Mouse (Mus musculus): ENCODE measurements around the gene Vapa. TPM values are rescaled to one million over a fixed set of nuclear protein-coding genes. Genes with fewer than 3 reads are reported as not detected.

The Vapa gene
- polyA plus RNA-seq (2021; fragmentation: Nextera tagmentation): 149 and 159 TPM in 2 replicates
- long read RNA-seq, experiment 1, transcript Vapa-201 (6 exons, 3,369 nt): major isoform, 597 of 681 reads
- long read RNA-seq, experiment 1, partial matches to known transcripts: 23 of 681 reads
- long read RNA-seq, experiment 1, other reads (novel, unspliced or antisense): 61 of 681 reads
- long read RNA-seq, experiment 2, transcript Vapa-201 (6 exons, 3,369 nt): major isoform, 1,724 of 1,770 reads
- long read RNA-seq, experiment 2, partial matches to known transcripts: 2 of 1,770 reads
- long read RNA-seq, experiment 2, other reads (novel, unspliced or antisense): 44 of 1,770 reads

DNA sequence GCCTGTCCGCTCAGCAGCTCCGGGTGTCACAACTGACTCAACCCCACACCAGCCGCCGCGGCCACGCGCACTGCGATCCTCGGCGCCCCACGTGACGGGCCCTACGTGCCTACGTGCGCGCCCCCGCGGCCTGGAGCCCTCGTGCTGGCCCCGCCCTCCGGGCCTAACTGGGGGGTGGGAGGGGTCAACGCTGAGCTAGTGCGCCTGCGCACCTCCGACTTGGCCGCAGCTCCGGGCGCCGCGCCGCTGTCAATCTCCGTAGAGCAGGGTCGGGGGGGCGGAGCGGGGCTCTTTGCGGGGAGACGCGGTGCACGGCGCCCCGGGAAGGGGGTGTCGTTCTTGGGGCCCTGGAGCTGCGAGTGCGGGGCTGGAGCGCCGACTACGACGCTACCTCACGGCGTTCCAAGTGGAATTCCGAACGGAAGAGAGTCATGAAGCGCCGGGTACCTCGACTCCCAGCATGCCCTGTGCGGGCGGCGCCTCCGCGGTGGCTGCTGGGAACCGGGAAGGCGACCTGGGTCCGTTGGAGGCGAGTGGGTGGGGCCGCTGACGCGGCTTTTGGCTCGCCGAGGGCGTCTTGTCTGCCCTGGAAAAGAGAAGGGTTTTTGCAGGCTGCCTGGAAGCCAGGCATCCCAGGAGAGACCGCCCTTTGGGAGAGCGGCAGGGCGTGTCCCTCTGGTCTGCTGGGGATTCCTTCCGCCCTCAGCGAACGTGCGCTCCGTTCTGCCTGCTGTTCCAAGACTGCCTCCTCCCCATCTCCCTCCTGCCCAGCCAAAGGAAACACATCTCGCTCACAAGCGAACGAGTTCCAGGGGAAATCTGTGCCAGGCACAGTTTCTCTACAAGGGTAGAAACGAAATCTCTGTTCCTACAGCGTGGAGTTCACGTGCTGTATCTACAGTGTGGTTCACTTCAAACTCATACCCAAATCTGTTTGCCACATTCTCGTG, at the start of gene Vapa:
Gene Vapa, minus strand, starts transcription at position 93 of the 950 bp plus-strand sequence.

DNA sequence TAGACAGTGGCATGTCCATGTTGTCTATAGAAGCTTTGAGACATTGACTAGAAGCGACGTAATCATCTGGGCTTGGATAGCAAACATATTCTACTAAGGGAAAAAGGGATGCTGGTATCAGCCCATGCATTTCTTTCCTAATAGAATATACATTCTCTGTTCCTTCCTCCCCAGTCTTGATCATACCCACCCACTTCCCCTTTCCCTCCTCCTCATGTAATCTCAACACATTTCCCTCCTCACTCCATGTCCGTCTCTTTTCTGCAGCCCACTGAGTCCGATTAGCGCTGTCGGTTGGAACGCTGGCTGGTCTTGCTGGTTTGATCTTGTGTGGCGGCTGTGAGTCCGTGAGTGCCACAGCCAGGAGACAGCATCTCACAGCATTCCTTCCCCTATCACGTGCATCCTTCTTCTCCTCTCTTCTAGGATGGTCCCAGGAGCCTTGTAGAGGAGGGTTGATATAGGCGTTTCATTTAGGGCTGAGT, 28.4 kb upstream of the Vapa start, which contains the start of gene Txndc2:
Gene Txndc2, minus strand, starts transcription at position 435 of the 485 bp plus-strand sequence.

DNA sequence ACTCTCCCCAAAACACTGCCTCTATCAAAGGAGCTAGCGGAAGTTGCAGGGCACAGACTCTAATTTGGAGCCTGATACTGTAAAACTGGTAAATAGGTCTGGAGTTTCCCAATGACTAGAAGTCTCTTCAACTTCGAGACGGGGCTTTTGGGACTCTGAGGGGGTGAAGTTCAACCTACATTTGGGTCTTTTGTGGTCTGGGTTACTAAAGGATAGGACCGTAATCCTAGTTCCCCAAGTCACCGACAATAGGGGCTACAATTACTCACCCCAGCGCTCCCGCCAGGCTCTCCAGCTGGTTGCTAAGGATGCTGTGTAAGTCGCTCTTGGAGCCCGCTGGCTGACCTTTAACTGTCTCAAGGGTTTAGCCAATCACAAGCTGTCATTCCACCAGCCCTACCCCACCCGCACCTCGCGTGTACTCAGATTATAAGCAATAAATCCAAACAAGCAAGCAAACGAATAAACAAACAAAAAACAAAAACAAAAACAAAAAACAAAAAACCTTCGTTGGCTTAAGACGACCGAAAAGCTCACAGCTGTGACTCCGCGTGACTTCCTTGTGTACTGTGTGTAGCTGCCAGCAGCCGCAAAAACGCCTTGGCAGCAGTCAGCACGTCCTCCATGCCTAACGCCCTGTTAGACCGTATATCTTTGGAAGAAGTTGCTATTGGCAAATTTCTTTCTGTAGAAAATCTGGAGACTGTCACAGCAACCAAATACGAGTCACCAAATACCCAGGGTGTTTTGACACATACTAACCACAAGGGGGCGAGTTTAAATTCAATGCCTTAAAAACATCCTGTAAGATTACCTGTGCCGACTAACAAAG, 72.7 kb downstream of the Vapa start, which contains the start of gene Tmem232:
Gene Tmem232, minus strand, starts transcription at position 342 of the 832 bp plus-strand sequence.

Other genes with a start within 250 kb of the Vapa start
- 0.97 and 1.3 TPM in 2 replicates for gene Tmem232, start 72.8 kb downstream of the Vapa start, polyA plus RNA-seq (2021; fragmentation: Nextera tagmentation)
- not detected in 2 replicates for gene Txndc2, start 28.6 kb upstream of the Vapa start, polyA plus RNA-seq (2021; fragmentation: Nextera tagmentation)
- 103 and 130 TPM in 2 replicates for gene Rab31, start 159.2 kb upstream of the Vapa start, polyA plus RNA-seq (2021; fragmentation: Nextera tagmentation)
- gene Ppp4r1, start 169.0 kb upstream of the Vapa start, polyA plus RNA-seq (2021; fragmentation: Nextera tagmentation): 4.2 and 5.4 TPM in 2 replicates

Measured in layer of hippocampus, adult 6 months (tissue).